Mouse (Mus musculus) embryonic facial prominence, embryonic 11.5 days (tissue): ENCODE results near the gene Cbfa2t3. TPM values are rescaled to one million over a fixed set of nuclear protein-coding genes. Genes with fewer than 3 reads are reported as not detected.

Experiments
- ATAC-seq: fragments of 200-750 bp; cut with Nextera tagmentation; replicated peaks from 2 replicates; pipeline ENCODE4 v1.8.0; 2017; ENCODE audit warnings: low read depth; ENCODE audit not compliant: insufficient number of reproducible peaks, low FRiP score, low TSS enrichment
- DNase-seq: peaks from one replicate; pipeline ENCODE4 v3.0.0-alpha.2; 2015; ENCODE audit warnings: low spot score
- H3K27ac ChIP-seq: fragments of 300-500 bp; sonication (generic); replicated peaks from 2 replicates; pipeline ENCODE4 v1.5.1; 2014; ENCODE audit warnings: mild to moderate bottlenecking, low read depth, low read length, control low read depth
- H3K27me3 ChIP-seq: fragments of 300-500 bp; sonication (generic); 2 replicates; pipeline ENCODE4 v1.6.1; 2014; ENCODE audit warnings: mild to moderate bottlenecking, low read length, moderate library complexity, mixed read lengths; ENCODE audit not compliant: control insufficient read depth, insufficient read depth
- H3K36me3 ChIP-seq: fragments of 300-500 bp; sonication (generic); replicated peaks from 2 replicates; pipeline ENCODE4 v1.6.1; 2014; ENCODE audit warnings: low read depth, mild to moderate bottlenecking, low read length, moderate library complexity, mixed read lengths; ENCODE audit not compliant: control insufficient read depth, insufficient read depth
- H3K4me1 ChIP-seq: fragments of 300-500 bp; sonication (generic); 2 replicates; pipeline ENCODE4 v1.6.1; 2014; ENCODE audit warnings: low read length, mixed read lengths; ENCODE audit not compliant: control insufficient read depth, insufficient read depth
- H3K4me2 ChIP-seq: fragments of 300-500 bp; sonication (generic); 2 replicates; pipeline ENCODE4 v1.6.1; 2014; ENCODE audit warnings: low read depth, mild to moderate bottlenecking, control low read depth, low read length, moderate library complexity
- H3K4me3 ChIP-seq: fragments of 300-500 bp; sonication (generic); 2 replicates; pipeline ENCODE4 v1.5.1; 2014; ENCODE audit warnings: low read depth, low read length, control low read depth
- H3K9ac ChIP-seq: fragments of 300-500 bp; sonication (generic); replicated peaks from 2 replicates; pipeline ENCODE4 v1.6.1; 2014; ENCODE audit warnings: mild to moderate bottlenecking, control low read depth, low read length
- H3K9me3 ChIP-seq: fragments of 300-500 bp; sonication (generic); replicated peaks from 2 replicates; pipeline ENCODE4 v1.6.1; 2016; ENCODE audit warnings: mild to moderate bottlenecking, low read length, inconsistent platforms, mixed read lengths; ENCODE audit not compliant: control insufficient read depth
- WGBS: fragments of 180-500 bp; shearing (Covaris S2); extraction: QIAGEN DNeasy Blood & Tissue Kit; methylation state at CpG from one replicate; pipeline ENCODE4 v1.1.7; 2014; 5-methylcytosine and 5-hydroxymethylcytosine counted together
- polyA plus RNA-seq: library from polyadenylated mRNA; unstranded; fragments of >200 nt; fragmentation: Nextera tagmentation; extraction: Ambion mirVana; gene quantifications from 2 replicates; pipeline ENCODE4 v1.2.1, GENCODE M21; 2014

Cbfa2t3 gene
- polyA plus RNA-seq, 1 experiment from 2014 or later = 1.9 TPM

DNA sequence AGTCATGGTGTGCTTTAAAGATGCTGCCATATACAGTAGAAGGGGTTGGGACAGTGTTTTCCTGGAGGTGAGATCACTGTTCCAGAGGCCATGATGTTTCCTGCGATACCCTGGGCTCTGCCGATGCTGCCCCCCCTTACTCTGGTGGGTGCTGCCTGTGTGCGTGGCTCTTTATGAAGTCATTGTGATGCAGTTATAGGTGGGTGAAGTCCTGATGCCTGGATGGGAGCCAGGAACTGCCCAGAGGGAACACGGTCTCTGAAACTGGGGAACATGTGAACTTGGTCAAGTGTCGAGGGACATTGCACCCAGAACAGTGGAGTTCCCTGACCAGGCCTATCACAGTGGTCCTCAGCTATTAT lies 14.2 kb upstream of the Cbfa2t3 start:
- Histone ChIP-seq H3K27me3 (peaks cover 3% of the 10 kb centered on the region; the same call in 1 of the 2 replicates), H3K27ac (no peak overlapping the region), H3K4me3 (no peak overlapping the region), H3K36me3 (no peaks in the 10 kb centered on the region), H3K4me1 (no peaks in the 10 kb centered on the region), H3K9ac (no peak overlapping the region), H3K4me2 (no peak overlapping the region), H3K9me3 (no peaks in the 10 kb centered on the region)
- DNase-seq (no peak), ATAC-seq (no peak)
- 91% methylated on average over 5 of the region's 5 CpGs for WGBS

GRCm38 (mm10) chr8:122712411-122713156 lies 13.7 kb upstream of the Cbfa2t3 start:
- Histone ChIP-seq H3K4me1 (no peaks in the 10 kb centered on the region), H3K4me2 (no peak overlapping the region), H3K4me3 (no peak overlapping the region), H3K36me3 (no peaks in the 10 kb centered on the region), H3K9ac (no peak overlapping the region), H3K27me3 (peaks cover 3% of the 10 kb centered on the region; the same call in 1 of the 2 replicates), H3K9me3 (no peaks in the 10 kb centered on the region), H3K27ac (no peak overlapping the region)
- DNase-seq (no peak), ATAC-seq (no peak)
- 67% methylated on average over 12 of the region's 12 CpGs for WGBS

DNA sequence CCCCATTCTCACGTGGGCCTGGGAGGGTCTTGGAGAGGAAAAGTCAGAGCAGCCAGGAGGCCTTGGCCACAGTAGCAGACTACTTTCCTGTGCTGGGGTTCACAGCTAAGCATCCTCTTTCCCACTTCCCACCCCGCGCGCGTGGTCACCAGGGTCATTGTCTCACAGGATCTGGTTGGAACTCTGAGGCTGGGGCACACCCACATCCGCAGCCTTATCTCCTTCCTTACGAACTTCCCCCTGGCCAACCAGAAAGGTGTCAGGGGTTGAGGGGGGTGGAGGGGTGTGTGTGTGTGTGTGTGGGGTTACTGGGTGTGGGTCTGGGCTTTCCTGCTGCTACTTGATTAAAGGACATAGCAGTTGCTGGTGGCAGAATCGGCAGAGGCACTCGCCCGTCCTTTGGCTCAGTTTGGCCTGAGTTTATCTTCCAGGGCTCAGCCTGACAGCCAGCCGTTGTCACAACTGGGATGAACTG lies 13.0 kb upstream of the Cbfa2t3 start:
- H3K9me3 ChIP-seq = no peaks in the 10 kb centered on the region
- H3K36me3 ChIP-seq = no peaks in the 10 kb centered on the region
- H3K9ac ChIP-seq = no peak overlapping the region
- ATAC-seq = no peak
- H3K4me2 ChIP-seq = no peak overlapping the region
- H3K4me1 ChIP-seq = no peaks in the 10 kb centered on the region
- H3K27me3 ChIP-seq = peaks cover 3% of the 10 kb centered on the region; the same call in 1 of the 2 replicates
- H3K4me3 ChIP-seq = no peak overlapping the region
- DNase-seq = no peak
- H3K27ac ChIP-seq = no peak overlapping the region
- 79% methylated on average over 11 of the region's 11 CpGs for WGBS

DNA sequence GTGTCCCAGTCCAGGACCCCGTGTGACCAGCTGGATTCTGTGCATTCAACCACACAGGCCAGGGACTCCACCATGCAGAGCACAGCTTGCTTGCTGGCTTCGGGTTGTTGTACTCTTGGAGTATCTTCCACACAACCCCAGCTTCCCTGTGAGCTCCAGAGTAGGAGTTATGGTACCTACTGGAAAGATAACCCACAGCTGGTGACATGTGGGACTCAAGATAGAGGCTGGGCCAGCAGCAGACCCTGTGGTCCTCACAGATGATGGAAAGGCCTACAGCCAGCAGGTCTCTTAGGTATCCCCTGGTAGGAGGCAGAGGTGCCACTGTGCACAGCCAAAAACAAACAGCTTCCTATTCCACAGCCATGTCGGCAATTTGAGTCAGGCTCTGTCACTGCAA lies 12.6 kb upstream of the Cbfa2t3 start:
- 75% methylated on average over 3 of the region's 3 CpGs for WGBS
- no peak overlapping the region for H3K4me2 ChIP-seq
- no peak overlapping the region for H3K9ac ChIP-seq
- no peaks in the 10 kb centered on the region for H3K4me1 ChIP-seq
- DNase-seq = no peak
- peaks cover 3% of the 10 kb centered on the region; the same call in 1 of the 2 replicates for H3K27me3 ChIP-seq
- H3K27ac ChIP-seq = no peak overlapping the region
- ATAC-seq = no peak
- no peaks in the 10 kb centered on the region for H3K9me3 ChIP-seq
- H3K36me3 ChIP-seq = no peaks in the 10 kb centered on the region
- no peak overlapping the region for H3K4me3 ChIP-seq

DNA sequence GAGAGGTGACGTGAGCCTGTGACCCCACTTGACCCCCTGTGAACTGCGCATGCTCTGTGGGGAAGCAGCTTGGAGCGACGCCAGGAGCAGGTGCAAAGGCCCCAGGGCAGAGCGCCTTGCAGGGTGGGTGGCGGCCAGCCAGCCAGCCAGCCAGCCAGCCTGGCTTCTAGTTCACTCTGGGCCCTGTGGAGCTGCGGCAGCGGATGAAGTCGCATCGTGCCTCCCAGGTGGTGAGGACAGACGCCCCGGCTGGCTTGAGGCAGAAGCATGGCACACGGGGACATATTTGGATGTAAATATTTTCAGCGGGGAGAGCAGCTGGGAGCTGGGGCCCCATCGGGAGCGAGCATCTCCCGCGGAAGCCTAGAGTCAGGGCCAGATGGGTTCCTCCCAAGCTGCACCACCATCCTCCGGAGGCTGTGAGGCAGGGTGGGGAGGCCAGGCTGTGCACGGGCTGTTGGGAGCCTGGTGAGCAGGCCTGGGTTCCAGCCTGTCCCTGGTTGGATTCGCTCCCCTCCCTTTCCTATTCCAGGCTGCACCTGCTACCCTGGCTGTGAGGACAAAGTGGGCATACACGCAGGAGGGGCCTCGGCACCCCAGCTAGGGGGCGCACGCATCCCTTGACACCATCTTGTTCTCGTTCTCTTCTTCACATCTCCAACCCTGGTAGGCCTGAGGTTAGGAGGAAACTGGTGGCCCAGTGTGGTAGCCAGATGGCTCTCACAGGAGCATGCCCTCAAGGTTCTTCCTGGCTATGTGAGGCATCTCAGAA lies 10.6 kb upstream of the Cbfa2t3 start:
- peaks cover 3% of the 10 kb centered on the region; the same call in 1 of the 2 replicates for H3K27me3 ChIP-seq
- H3K9me3 ChIP-seq = no peaks in the 10 kb centered on the region
- DNase-seq (no peak), ATAC-seq (peak; percentile 50; the same call in 1 of the 2 replicates)
- H3K36me3 ChIP-seq = no peaks in the 10 kb centered on the region
- no peak overlapping the region for H3K27ac ChIP-seq
- H3K4me1 ChIP-seq = no peaks in the 10 kb centered on the region
- H3K9ac ChIP-seq = no peak overlapping the region
- H3K4me2 ChIP-seq = no peak overlapping the region
- H3K4me3 ChIP-seq = no peak overlapping the region
- 42% methylated on average over 26 of the region's 26 CpGs for WGBS

DNA sequence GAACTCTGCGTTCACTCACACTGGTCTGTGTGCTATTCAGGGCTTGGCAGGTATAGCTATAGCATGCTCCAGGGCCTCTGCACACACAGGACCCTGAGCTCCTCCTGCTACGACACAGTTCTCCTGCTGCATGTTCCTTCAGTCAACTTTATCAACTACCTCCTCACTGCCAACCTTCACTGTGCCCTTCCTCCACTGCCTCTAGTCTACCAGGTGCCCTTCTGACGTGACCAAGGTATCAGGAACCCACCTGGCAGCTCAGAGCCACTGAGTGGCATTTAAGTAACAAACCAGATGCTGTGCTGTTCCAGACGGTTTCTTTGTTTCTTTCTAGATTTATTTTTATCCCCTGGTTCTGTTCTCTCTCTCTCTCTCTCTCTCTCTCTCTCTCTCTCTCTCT lies 8.3 kb upstream of the Cbfa2t3 start:
- no peak overlapping the region for H3K27ac ChIP-seq
- H3K9ac ChIP-seq = no peak overlapping the region
- no peaks in the 10 kb centered on the region for H3K36me3 ChIP-seq
- H3K4me3 ChIP-seq = no peak overlapping the region
- WGBS = 63% methylated on average over 4 of the region's 4 CpGs
- H3K4me1 ChIP-seq = no peaks in the 10 kb centered on the region
- no peak for DNase-seq
- H3K4me2 ChIP-seq = no peak overlapping the region
- ATAC-seq = no peak
- peaks cover 3% of the 10 kb centered on the region; the same call in 1 of the 2 replicates for H3K27me3 ChIP-seq
- no peaks in the 10 kb centered on the region for H3K9me3 ChIP-seq

- 56% methylated on average over 12 of the region's 12 CpGs for WGBS
- DNase-seq (no peak), ATAC-seq (no peak)
- H3K9ac ChIP-seq = no peak overlapping the region
- H3K4me1 ChIP-seq = no peaks in the 10 kb centered on the region
- H3K27ac ChIP-seq = no peak overlapping the region
- H3K27me3 ChIP-seq = no peaks in the 10 kb centered on the region
- no peak overlapping the region for H3K4me2 ChIP-seq
- no peak overlapping the region for H3K4me3 ChIP-seq
- no peaks in the 10 kb centered on the region for H3K36me3 ChIP-seq
- no peaks in the 10 kb centered on the region for H3K9me3 ChIP-seq
Measured at GRCm38 (mm10) chr8:122705901-122706561, 7.1 kb upstream of the Cbfa2t3 start.
